Mouse (Mus musculus) gastrocnemius, postnatal 4 days (tissue): ENCODE data around the gene Gm12216. TPM values are rescaled to one million over a fixed set of nuclear protein-coding genes. Genes with fewer than 3 reads are reported as not detected.
"Not testable (repeated sequence)": the region's sequence is repeated elsewhere in the genome, so short reads cannot be mapped to it uniquely, and the experiment has no call there.

ENCODE experiments used
- DNase-seq, 2 experiments: peaks; one replicate each; pipeline ENCODE4 v3.0.0; 2021 to 2022; ENCODE audit warnings: low spot score in 2 of 2, mixed read lengths in 2 of 2
- total RNA-seq, 2 experiments: library from RNA; stranded (reverse); gene quantifications; 2 replicates each; pipeline ENCODE4 v1.2.3; 2021

The Gm12216 gene
- total RNA-seq, 2 experiments from 2014 or later, result 3.2 to 4.6 TPM

- DNase-seq, result no peak
Observed at GRCm38 (mm10) chr11:53773087-53773486, 86.0 kb downstream of the Gm12216 start, which contains the start of gene Gm17334. TSS of gene Gm17334 (minus strand) at chr11:53773187.

DNA sequence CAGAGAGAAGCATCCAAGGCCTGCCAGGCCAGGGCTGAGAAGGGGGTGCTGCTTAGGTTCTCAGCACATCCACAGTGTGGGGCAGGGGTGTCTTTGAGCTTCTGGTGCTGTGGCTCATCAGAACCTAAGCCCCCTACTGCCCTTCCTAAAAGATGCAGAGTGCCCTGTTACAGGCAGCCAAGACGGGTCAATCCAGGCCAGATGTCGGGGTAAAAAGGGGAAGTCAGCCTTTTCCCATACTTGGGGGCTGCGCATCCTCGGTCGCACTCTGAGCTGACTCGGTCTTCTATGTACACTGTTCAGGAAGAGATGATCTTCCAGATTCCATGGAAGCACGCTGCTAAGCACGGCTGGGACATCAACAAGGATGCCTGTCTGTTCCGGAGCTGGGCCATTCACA is 86.5 kb downstream of the Gm12216 start:
- DNase-seq, result peak in 1 of 2 experiments; percentile 11

DNA sequence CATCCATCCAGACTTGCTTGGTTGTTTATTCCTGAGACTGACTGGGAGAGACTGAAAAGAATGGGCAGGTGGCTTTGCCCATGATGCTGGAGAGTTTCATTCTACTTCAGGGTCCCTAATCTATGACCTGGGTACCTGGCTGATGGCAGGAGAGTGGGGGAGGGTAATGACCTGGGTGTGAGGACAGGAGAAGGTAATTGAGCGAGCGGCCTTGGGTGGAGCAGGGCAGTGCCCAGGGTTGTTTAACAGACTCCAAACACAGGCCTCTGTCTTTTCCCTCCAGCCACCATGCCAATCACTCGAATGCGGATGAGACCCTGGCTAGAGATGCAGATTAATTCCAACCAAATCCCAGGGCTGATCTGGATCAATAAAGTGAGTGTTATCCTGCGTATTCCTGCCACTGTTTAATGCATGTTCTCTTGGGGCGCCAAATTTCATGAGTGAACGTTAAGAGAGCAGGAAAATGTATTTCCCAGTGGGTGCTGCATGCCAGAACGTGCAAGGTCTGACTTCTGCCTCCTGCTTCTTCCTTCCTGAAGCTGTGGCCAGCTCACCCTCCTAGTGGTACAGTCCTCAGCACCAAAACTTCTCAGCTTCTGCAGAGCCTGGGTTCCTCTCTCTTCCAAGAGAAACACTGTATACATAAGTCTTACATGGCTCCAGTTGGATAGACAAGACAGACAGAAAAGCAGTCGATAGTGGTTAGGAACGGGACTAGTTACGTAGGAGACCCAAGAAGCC is 87.9 kb downstream of the Gm12216 start:
- peak in 1 of 2 experiments; percentile 10 for DNase-seq

DNA sequence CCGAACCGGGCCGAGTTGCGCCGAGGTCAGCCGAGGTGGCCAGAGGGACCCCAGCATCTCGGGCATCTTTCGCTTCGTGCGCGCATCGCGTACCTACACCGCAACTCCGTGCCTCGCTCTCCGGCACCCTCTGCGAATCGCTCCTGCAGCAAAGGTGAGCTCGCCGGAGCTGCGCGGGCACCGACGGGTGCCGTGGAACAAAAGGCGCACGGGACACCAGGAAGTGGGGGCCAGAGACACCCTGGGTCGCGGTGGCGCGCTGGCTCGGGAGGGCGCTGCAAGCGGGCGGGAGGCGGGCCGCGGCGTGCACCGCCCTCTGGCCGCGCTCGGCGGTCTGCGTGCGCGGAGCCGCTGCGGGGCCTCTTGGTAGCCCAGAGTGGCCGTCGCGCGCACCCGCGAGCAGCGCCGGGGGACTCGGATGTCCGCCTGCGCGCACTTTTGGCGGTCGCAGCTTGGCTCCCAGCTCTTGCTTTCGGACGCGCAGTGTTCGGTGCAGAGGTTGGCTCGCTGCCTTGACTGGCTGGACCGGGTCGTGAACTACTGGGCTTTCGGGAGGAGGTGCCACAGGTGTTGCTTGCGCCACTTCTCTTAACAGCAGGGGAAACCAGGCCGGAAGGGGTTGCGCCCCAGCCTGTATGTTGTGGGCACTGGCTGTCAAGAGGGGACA is 88.8 kb downstream of the Gm12216 start:
- DNase-seq, result peak; percentile 78 to 82

DNA sequence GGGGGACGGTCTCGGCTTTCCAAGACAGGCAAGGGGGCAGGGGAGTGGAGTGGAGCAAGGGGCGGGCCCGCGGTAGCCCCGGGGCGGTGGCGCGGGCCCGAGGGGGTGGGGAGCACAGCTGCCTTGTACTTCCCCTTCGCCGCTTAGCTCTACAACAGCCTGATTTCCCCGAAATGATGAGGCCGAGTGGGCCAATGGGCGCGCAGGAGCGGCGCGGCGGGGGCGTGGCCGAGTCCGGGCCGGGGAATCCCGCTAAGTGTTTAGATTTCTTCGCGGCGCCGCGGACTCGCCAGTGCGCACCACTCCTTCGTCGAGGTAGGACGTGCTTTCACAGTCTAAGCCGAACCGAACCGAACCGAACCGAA is 89.3 kb downstream of the Gm12216 start, which contains the start of gene Irf1:
Gene Irf1 (plus strand): TSS at position 255 of the 365 bp plus-strand sequence.
- peak; percentile 89 to 94 for DNase-seq

DNA sequence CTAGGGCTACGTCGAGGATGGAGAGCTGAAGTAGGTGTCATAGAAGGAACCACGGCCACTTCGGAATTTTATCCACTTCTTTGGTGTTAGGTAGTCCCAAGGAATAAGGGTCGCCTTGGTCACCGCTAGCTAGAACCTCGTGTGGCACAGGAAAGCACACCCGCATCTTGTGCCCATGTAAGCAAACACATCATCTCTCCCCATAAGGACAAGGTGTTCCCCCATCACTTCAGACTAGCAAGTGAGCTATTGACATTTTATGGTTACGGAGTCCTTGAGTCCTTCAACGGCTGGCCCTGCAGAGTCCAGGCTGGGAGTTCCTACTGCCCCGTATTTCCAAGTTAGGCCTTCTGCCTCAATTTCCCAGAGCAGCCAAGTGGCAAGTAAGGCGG is 89.9 kb downstream of the Gm12216 start:
- DNase-seq, result no peak

GRCm38 (mm10) chr11:53768422-53769184 is 90.5 kb downstream of the Gm12216 start:
- DNase-seq, result peak in 1 of 2 experiments; percentile 8

GRCm38 (mm10) chr11:53764581-53764980 is 94.5 kb downstream of the Gm12216 start:
- no peak for DNase-seq

GRCm38 (mm10) chr11:53763496-53764140 is 95.4 kb downstream of the Gm12216 start:
- DNase-seq, result peak; percentile 85 to 93

DNA sequence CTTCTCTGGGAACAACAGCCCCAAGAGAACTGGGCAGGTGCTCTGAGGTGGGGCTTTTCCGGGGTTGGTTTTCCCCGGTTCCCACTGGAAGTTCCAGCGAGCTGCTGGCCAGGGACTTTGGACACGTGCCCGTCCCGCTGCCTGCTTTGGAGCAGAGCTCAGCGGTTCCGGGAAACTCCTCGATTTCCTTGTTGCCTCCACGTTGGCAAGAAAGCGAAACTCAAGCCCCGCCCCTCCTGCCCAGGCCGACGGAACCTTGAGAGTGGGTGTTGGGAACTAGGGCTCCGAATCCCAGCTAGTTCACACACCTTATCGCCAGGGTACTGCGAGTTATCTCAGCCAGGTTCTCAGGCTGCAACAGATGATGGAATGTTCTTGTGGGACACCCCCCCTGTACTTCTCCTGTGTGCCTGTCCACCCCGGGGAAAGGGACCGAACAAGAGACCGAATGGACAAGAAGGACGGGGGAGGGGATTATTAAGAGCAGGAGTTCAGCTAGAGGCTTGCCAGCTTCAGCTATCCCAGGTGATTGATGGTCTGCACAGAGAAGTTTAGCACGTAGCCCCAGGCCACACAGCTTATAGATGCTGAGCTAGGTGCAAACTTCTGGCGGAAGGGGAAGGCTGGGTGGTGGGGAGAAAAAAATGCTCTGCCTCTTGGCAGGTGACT is 96.1 kb downstream of the Gm12216 start:
- DNase-seq, result peak; percentile 70 to 84

DNA sequence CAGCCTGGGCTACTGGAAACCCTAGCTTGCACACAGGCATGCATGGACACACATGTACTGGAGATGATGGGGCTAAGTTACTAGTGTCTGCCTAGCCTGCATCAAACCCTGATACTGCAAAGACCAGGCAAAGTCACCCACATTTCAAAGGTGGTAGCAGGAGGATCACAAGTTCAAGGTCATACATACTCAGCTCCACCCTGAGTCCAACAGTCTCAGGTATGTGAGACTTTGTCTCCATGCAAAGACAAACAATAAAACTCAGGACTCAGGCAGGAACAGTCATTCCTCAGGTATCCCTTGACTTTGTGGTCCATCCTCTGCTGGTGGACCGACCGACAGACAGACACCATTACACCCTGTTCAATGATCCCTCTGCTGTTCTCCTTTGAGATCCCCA is 96.6 kb downstream of the Gm12216 start:
- DNase-seq, result no peak

DNA sequence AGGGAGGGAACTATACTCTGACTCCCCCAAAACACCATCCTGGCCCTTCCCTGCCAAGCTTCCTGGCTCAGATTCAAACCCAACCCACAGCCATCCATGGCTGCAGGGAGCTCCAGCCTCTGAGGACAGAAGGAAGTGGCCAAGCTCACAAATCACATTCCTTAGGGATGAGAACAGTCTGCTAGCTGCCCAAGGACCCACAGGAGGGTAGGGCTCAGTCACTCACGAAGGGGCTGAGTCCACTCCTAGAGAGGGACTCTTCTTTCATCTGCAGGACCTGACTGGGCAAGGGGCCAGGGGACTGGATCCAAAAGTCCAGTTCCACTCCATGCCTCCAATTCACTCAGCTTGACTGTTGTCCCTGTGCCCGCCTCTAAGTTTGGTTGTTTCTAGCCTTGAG is 97.2 kb downstream of the Gm12216 start:
- DNase-seq, result peak; percentile 53 to 71

DNA sequence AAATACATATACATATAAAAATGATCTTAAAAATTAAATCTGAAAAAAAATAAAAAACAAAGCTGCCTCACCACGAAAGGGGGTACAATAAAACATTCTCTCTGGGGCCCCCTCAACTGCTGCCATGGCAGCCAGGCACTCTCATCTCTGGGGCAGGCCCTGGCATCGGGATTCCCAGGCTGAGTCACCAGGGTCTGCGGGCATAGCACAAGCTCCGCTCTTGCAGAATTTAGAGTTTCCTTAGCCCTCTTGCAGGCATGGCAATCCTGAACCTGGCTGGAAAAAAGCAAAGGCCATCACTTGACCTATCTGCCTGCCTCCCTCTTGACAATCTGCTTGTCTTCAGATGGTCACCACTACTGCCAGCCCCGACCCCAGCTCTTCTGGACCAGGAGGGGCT is 97.8 kb downstream of the Gm12216 start:
- DNase-seq, result no peak

DNA sequence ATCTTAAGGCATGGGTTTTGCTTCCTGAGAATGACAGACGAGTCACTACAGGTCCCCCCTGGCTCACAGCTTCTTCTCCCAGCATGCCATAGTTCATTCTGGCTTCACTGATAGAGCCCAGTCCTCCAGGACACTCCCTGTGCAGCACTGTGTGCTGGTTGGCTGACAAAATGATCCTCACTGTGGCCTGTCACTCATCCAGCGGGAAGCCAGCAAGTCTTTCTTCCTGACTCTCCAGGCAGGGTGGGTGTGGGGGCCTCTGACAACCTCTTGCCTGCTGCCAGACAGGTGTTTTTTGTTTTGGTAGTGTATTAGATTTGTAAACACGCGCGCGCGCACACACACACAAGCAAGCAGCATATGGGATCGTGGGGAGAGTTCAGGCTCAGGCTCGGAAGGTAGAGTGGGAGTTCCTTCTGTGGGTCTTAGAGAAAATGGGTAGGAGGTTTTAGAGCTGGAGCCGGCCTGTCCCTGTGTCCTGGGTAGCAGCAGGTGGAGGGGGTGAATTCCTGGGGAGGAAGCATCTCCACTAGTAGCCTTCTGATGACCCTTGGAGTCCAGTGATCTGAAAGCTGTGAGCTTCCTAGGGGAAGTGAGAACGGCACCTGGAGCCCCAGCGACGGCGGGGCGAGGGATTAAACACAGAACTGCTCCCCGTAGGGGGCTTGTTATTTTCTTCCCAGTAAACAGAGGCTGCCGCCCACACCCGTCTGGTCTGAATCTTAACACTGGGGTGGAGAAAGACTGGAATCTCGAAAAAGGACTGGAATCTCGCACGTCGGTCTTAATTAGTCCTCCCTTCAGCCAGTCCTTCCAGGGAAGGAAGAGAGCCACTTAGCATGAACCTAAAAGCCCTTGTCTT is 99.3 kb downstream of the Gm12216 start:
- no peak for DNase-seq

GRCm38 (mm10) chr11:53758791-53759351 is 100.2 kb downstream of the Gm12216 start:
- DNase-seq, result peak in 1 of 2 experiments; percentile 32

DNA sequence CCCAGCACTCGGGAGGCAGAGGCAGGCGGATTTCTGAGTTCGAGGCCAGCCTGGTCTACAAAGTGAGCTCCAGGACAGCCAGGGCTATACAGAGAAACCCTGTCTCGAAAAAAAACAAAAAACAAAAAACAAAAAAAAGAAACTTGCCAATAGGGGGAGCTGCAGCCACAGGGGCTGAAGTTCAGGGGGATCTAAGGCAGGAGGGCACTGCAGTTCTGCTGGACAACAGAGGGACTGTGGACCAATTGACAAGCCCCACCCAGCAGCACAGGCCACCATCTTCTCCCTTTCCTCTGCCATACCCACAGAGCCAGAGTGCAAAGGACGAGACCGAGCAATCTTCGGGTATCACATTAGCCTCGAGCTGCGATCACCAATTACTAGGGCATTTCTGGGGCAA is 101.0 kb downstream of the Gm12216 start:
- DNase-seq, result not testable (repeated sequence)

DNA sequence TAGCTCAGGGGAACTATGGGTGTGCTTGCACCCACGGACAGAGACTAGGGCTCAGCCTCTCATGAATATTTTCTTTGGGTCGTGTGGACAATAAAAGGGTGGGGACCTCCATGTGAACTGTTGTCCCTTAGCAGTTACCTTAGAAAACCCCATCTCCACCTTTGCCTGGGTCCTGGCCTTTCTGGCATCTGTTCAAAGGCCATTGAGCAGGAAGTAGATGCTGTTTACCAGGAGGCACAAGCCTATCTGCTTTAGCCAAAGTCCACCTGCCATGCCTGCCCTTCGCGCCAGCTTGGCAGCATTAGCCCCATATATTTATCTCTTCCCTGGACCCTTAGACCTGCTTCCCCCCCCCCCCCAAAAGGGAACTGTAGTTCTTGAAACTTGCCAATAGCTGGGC is 101.4 kb downstream of the Gm12216 start:
- no peak for DNase-seq

GRCm38 (mm10) chr11:53755011-53755595 is 104.0 kb downstream of the Gm12216 start:
- DNase-seq, result no peak
